Mouse (Mus musculus) forebrain, embryonic 16.5 days (tissue): ENCODE measurements around the gene Gls2. TPM values are rescaled to one million over a fixed set of nuclear protein-coding genes. Genes with fewer than 3 reads are reported as not detected.
A peak's percentile ranks its signal among the peaks of the same experiment; 100 is the strongest.

Experiments
- ATAC-seq: fragments of 200-750 bp; cut with Nextera tagmentation; 2 replicates; pipeline ENCODE4 v1.8.0; 2017; ENCODE audit warnings: mild to moderate bottlenecking, moderate library complexity
- H3K27ac ChIP-seq: fragments of 300-500 bp; sonication (generic); 2 replicates; pipeline ENCODE4 v1.5.1; 2014; ENCODE audit warnings: low read length, control low read depth
- H3K27me3 ChIP-seq: fragments of 300-500 bp; sonication (generic); replicated peaks from 2 replicates; pipeline ENCODE4 v1.6.1; 2014; ENCODE audit warnings: low read length; ENCODE audit not compliant: control insufficient read depth, insufficient read depth
- H3K36me3 ChIP-seq: fragments of 300-500 bp; sonication (generic); 2 replicates; pipeline ENCODE4 v1.6.1; 2014; ENCODE audit not compliant: control insufficient read depth, insufficient read depth
- H3K4me1 ChIP-seq: fragments of 300-500 bp; sonication (generic); replicated peaks from 2 replicates; pipeline ENCODE4 v1.6.1; 2014; ENCODE audit warnings: low read length; ENCODE audit not compliant: control insufficient read depth, insufficient read depth
- H3K4me2 ChIP-seq: fragments of 300-500 bp; sonication (generic); 2 replicates; pipeline ENCODE4 v1.6.1; 2014; ENCODE audit warnings: mild to moderate bottlenecking, low read length, control low read depth
- H3K4me3 ChIP-seq: fragments of 300-500 bp; sonication (generic); replicated peaks from 2 replicates; pipeline ENCODE4 v1.5.1; 2014; ENCODE audit warnings: mild to moderate bottlenecking, low read length, control low read depth
- H3K9ac ChIP-seq: fragments of 300-500 bp; sonication (generic); replicated peaks from 2 replicates; pipeline ENCODE4 v1.6.1; 2014; ENCODE audit warnings: low read depth, low read length, control low read depth
- H3K9me3 ChIP-seq: fragments of 300-500 bp; sonication (generic); 2 replicates; pipeline ENCODE4 v1.6.1; 2016; ENCODE audit warnings: low read length; ENCODE audit not compliant: control insufficient read depth
- WGBS: fragments of 180-500 bp; shearing (Covaris S2); extraction: QIAGEN DNeasy Blood & Tissue Kit; methylation state at CpG from one replicate; pipeline ENCODE4 v1.1.7; 2014; 5-methylcytosine and 5-hydroxymethylcytosine counted together
- polyA plus RNA-seq: library from polyadenylated mRNA; unstranded; fragments of >200 nt; fragmentation: Nextera tagmentation; extraction: Ambion mirVana; gene quantifications from 2 replicates; pipeline ENCODE4 v1.2.1, GENCODE M21; 2015

The Gls2 gene
- polyA plus RNA-seq, 1 experiment from 2014 or later, result 0.68 TPM

DNA sequence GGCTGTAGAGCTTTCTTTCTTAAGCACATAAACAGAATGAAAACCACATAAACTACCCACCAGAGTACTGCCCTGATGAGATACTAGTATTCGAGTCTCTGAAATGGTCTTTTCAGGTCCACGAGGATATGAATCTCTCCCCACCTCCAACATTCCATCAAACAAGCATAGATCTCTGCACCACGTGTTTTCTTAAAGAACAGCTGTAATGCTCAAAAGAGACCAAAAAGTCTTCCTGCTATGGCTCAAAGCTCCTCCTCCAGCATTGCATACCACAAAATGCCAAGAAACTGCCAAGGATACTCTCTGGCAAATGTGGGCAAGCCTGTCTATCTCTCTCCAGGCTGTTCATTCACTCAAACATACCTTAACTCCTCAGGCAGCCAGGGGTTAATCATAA lies 19.0 kb upstream of the Gls2 start:
- Histone ChIP-seq H3K4me2 (peak overlapping the region; percentile 83), H3K27me3 (no peaks in the 10 kb centered on the region), H3K36me3 (no peaks in the 10 kb centered on the region), H3K4me3 (peak overlapping the region; percentile 53), H3K9ac (no peak overlapping the region), H3K9me3 (no peaks in the 10 kb centered on the region), H3K4me1 (peaks cover 10% of the 10 kb centered on the region), H3K27ac (no peak overlapping the region)
- ATAC-seq, result no peak
- 8% methylated on average over 3 of the region's 3 CpGs for WGBS

GRCm38 (mm10) chr10:128175996-128176755 lies 18.1 kb upstream of the Gls2 start:
- peak overlapping the region; percentile 50 for H3K9ac ChIP-seq
- peak; percentile 96 for ATAC-seq
- 0% methylated on average over 17 of the region's 17 CpGs for WGBS
- H3K4me2 ChIP-seq, result peak overlapping the region; percentile 83
- no peaks in the 10 kb centered on the region for H3K27me3 ChIP-seq
- no peaks in the 10 kb centered on the region for H3K9me3 ChIP-seq
- H3K36me3 ChIP-seq, result no peaks in the 10 kb centered on the region
- H3K4me3 ChIP-seq, result peak overlapping the region; percentile 53
- peak overlapping the region; percentile 46; the same call in 1 of the 2 replicates for H3K27ac ChIP-seq
- peaks cover 10% of the 10 kb centered on the region for H3K4me1 ChIP-seq

- no peak for ATAC-seq
Measured at GRCm38 (mm10) chr10:128177316-128177715, 16.9 kb upstream of the Gls2 start.

DNA sequence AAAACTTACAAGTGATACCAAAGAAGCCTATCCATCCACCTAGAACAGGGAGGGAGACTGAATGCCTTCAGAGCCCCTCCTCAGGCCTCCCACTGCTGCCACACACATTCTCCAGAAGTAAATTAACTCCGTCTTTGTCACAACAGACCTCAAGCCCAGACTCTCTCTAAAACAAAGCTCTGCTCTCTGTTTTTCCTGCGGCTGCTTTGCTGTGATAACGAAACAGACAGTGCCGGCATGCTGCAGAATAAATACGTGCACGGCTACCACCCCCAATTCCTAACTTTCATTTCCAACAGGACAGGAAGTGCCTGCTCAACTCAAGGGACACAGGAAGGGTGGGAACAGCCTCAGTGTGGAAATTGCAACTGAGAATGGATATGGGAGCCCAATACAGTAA lies 14.3 kb upstream of the Gls2 start, which contains the start of gene Rbms2:
Rbms2 (minus strand) TSS at position 309 of the 400 bp plus-strand sequence.
- Histone ChIP-seq H3K4me1 (peaks cover 10% of the 10 kb centered on the region), H3K36me3 (no peaks in the 10 kb centered on the region), H3K27me3 (no peaks in the 10 kb centered on the region), H3K4me2 (no peak within 1 kb of the TSS), H3K9me3 (no peaks in the 10 kb centered on the region), H3K27ac (no peak within 1 kb of the TSS), H3K4me3 (no peak within 1 kb of the TSS), H3K9ac (no peak within 1 kb of the TSS; the same call in 1 of the 2 replicates)
- ATAC-seq, result no peak
- 3% methylated on average over 6 of the region's 6 CpGs for whole genome bisulfite sequencing

More at GRCm38 (mm10) chr10:128177316-128177715, 16.9 kb upstream of the Gls2 start:
- Histone ChIP-seq H3K36me3 (no peaks in the 10 kb centered on the region), H3K4me2 (no peak overlapping the region), H3K27ac (no peak overlapping the region), H3K4me1 (peaks cover 10% of the 10 kb centered on the region), H3K9me3 (no peaks in the 10 kb centered on the region), H3K4me3 (no peak overlapping the region), H3K27me3 (no peaks in the 10 kb centered on the region), H3K9ac (no peak overlapping the region)
- 90% methylated on average over 4 of the region's 4 CpGs for WGBS

- H3K9me3 ChIP-seq, result no peaks in the 10 kb centered on the region
- no peak overlapping the region for H3K4me2 ChIP-seq
- ATAC-seq, result no peak
- 98% methylated on average over 2 of the region's 2 CpGs for WGBS
- no peak overlapping the region for H3K4me3 ChIP-seq
- H3K27ac ChIP-seq, result no peak overlapping the region
- H3K9ac ChIP-seq, result no peak overlapping the region
- H3K4me1 ChIP-seq, result no peaks in the 10 kb centered on the region
- no peaks in the 10 kb centered on the region for H3K36me3 ChIP-seq
- no peaks in the 10 kb centered on the region for H3K27me3 ChIP-seq
Measured at GRCm38 (mm10) chr10:128184296-128184695, 10.0 kb upstream of the Gls2 start.

DNA sequence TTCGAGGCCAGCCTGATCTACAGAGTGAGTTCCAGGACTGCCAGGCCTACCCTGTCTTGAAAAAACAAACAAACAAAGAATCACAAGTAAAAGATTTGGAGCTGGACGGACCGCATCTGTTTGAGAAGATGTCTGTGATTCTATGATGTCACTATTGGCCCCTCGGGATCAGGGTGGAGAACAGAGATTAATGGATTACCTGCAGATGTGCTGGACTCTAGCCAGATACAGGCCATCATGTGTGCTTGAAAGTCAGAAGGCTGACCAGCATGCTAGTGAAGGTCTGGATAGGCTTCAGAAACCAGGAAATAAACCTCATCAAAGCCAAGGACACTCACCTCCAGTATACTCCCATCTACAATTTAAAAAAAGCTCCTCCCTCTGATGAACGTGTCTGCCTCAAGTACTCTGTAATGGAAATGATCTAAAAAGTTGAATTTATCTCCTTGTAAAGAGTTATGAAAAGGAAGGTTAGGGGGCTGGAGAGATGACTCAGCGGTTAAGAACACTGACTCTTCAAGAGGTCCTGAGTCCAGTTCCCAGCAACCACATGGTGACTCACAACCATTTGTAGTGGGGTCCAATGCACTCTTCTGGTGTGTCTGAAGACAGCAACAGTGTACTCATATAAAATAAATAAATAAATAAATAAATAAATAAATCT lies 8.8 kb upstream of the Gls2 start:
- no peak for ATAC-seq

GRCm38 (mm10) chr10:128185959-128186358 lies 8.3 kb upstream of the Gls2 start:
- ATAC-seq, result no peak
- H3K27ac ChIP-seq, result no peak overlapping the region
- H3K4me1 ChIP-seq, result no peaks in the 10 kb centered on the region
- H3K9ac ChIP-seq, result no peak overlapping the region
- no peaks in the 10 kb centered on the region for H3K27me3 ChIP-seq
- no peak overlapping the region for H3K4me3 ChIP-seq
- H3K9me3 ChIP-seq, result no peaks in the 10 kb centered on the region
- H3K4me2 ChIP-seq, result no peak overlapping the region
- 50% methylated on average over 2 of the region's 2 CpGs for WGBS
- no peaks in the 10 kb centered on the region for H3K36me3 ChIP-seq

More for the DNA sequence above, 8.8 kb upstream of the Gls2 start:
- H3K9ac ChIP-seq, result no peak overlapping the region
- H3K36me3 ChIP-seq, result no peaks in the 10 kb centered on the region
- H3K4me2 ChIP-seq, result no peak overlapping the region
- no peaks in the 10 kb centered on the region for H3K4me1 ChIP-seq
- H3K27me3 ChIP-seq, result no peaks in the 10 kb centered on the region
- H3K27ac ChIP-seq, result no peak overlapping the region
- no peak overlapping the region for H3K4me3 ChIP-seq
- H3K9me3 ChIP-seq, result no peaks in the 10 kb centered on the region
- WGBS, result 78% methylated on average over 6 of the region's 6 CpGs

DNA sequence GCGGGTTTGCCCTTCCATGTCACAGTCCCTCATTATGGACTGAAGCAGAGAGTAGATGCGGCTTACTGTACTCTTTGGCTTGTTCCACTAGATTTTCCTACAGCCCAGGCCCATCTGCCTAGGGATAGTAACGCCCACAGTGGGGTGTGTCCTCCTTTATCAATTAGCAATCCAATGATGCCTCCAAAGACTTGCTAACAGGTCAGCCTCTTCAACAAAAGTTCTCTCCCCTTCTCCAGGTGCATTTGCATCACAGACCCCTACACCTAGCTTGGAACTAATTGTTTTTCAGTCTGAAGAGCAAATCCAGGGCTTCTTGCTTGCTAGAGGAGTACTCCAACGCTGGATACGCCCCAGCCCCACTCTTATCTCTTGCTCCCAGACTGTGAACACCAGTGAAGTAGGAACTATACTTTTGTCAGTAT lies 7.1 kb upstream of the Gls2 start:
- H3K9me3 ChIP-seq, result no peaks in the 10 kb centered on the region
- no peak overlapping the region for H3K27ac ChIP-seq
- WGBS, result 72% methylated on average over 5 of the region's 5 CpGs
- no peak for ATAC-seq
- H3K4me3 ChIP-seq, result no peak overlapping the region
- H3K4me2 ChIP-seq, result no peak overlapping the region
- no peaks in the 10 kb centered on the region for H3K27me3 ChIP-seq
- H3K4me1 ChIP-seq, result no peaks in the 10 kb centered on the region
- no peaks in the 10 kb centered on the region for H3K36me3 ChIP-seq
- no peak overlapping the region for H3K9ac ChIP-seq

DNA sequence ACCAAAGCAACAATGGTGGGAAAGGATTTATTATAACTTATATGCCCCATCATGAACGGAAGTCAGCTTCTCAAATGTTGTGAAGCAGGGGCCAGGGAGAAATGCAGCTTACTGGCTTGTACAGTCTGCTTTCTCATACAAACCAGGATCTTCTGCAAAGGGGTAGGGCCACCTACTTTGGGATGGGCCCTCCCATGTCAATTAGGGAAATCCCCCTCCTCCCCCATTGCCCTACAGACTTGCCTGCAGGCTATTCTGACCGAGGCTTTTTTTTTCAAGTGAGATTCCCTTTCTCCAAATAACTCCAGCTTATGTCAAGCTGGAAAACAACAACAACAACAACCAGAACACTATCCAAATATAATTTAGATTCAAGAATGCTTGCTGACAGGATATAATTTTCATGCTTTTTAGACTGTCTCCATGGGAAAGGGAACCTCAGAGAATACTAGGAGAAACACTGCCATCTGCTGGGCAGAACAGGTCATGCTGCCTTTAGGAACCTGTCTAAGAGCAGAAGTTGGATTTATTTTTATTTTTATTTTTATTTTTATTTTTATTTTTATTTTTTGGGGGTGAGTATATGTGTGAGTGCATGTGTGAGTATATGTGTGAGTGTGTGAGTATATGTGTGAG lies 5.9 kb upstream of the Gls2 start:
- Histone ChIP-seq H3K27ac (no peak overlapping the region), H3K4me1 (no peaks in the 10 kb centered on the region), H3K36me3 (no peaks in the 10 kb centered on the region), H3K9me3 (no peaks in the 10 kb centered on the region), H3K9ac (no peak overlapping the region), H3K4me2 (no peak overlapping the region), H3K27me3 (no peaks in the 10 kb centered on the region), H3K4me3 (no peak overlapping the region)
- ATAC-seq, result peak; percentile 61
- WGBS, result 42% methylated on average over 2 of the region's 2 CpGs
